Mouse (Mus musculus) limb, embryonic 10.5 days (tissue): ENCODE measurements around the gene Wdr59. TPM values are rescaled to one million over a fixed set of nuclear protein-coding genes. Genes with fewer than 3 reads are reported as not detected.
"Not testable (repeated sequence)": the region's sequence is repeated elsewhere in the genome, so short reads cannot be mapped to it uniquely, and the experiment has no call there.

Experiments used
- DNase-seq: peaks from one replicate; pipeline ENCODE4 v3.0.0-alpha.2; 2017; ENCODE audit warnings: low spot score
- H3K27ac ChIP-seq: fragments of 300-500 bp; sonication (generic); 2 replicates; pipeline ENCODE4 v1.5.1; 2016; ENCODE audit warnings: mild to moderate bottlenecking
- H3K27me3 ChIP-seq: fragments of 300-500 bp; sonication (generic); 2 replicates; pipeline ENCODE4 v1.6.1; 2016; ENCODE audit warnings: low read depth, mild to moderate bottlenecking; ENCODE audit not compliant: poor library complexity, severe bottlenecking
- H3K36me3 ChIP-seq: fragments of 300-500 bp; sonication (generic); 2 replicates; pipeline ENCODE4 v1.6.1; 2016; ENCODE audit warnings: mild to moderate bottlenecking, moderate library complexity
- H3K4me1 ChIP-seq: fragments of 300-500 bp; sonication (generic); 2 replicates; pipeline ENCODE4 v1.6.1; 2016
- H3K4me3 ChIP-seq: fragments of 300-500 bp; sonication (generic); 2 replicates; pipeline ENCODE4 v1.5.1; 2016; ENCODE audit warnings: mild to moderate bottlenecking, moderate library complexity
- H3K9me3 ChIP-seq: fragments of 300-500 bp; sonication (generic); replicated peaks from 2 replicates; pipeline ENCODE4 v1.6.1; 2016; ENCODE audit warnings: mild to moderate bottlenecking
- WGBS: fragments of 180-500 bp; shearing (Covaris S2); methylation state at CpG from one replicate; pipeline ENCODE4 v1.1.7; 2016; 5-methylcytosine and 5-hydroxymethylcytosine counted together
- polyA plus RNA-seq: library from polyadenylated mRNA; unstranded; fragments of >200 nt; fragmentation: Nextera tagmentation; extraction: Ambion mirVana; gene quantifications from 2 replicates; pipeline ENCODE4 v1.2.1, GENCODE M21; 2016

Wdr59 gene
- polyA plus RNA-seq, 1 experiment from 2014 or later, result 6.4 TPM

DNA sequence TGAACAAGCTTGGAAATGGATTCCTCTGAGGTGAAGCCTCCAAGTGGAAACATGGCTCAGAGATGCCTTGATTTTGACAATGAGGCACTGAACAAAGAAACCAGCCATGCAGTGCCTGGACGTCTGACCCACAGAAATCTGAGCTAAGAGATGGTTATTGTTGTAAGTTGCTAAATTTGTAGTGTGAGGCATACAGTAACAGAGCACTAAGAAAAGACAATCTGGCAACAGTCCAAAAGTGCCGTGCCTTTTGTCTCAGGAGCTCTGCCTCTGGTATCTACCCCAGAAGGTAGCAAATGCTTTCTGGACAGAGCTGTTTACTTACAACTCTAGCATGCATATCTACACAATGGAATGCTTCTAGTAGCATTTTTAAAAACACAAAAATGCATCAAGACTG is 13.3 kb downstream of the Wdr59 start:
- Histone ChIP-seq H3K36me3 (peaks cover 11% of the 10 kb centered on the region), H3K9me3 (no peaks in the 10 kb centered on the region), H3K27me3 (no peaks in the 10 kb centered on the region), H3K4me3 (no peak overlapping the region), H3K4me1 (no peaks in the 10 kb centered on the region), H3K27ac (no peak overlapping the region)
- DNase-seq, result no peak
- WGBS, result 88% methylated on average over 2 of the region's 2 CpGs

GRCm38 (mm10) chr8:111501724-111502464 is 20.0 kb downstream of the Wdr59 start:
- no peak overlapping the region for H3K4me3 ChIP-seq
- H3K4me1 ChIP-seq, result no peaks in the 10 kb centered on the region
- H3K27ac ChIP-seq, result no peak overlapping the region
- no peaks in the 10 kb centered on the region for H3K27me3 ChIP-seq
- no peak for DNase-seq
- peaks cover 48% of the 10 kb centered on the region for H3K36me3 ChIP-seq
- H3K9me3 ChIP-seq, result no peaks in the 10 kb centered on the region
- WGBS, result 73% methylated on average over 11 of the region's 11 CpGs

- not testable (repeated sequence) for H3K4me3 ChIP-seq, H3K27me3 ChIP-seq, DNase-seq, H3K9me3 ChIP-seq, H3K27ac ChIP-seq, H3K4me1 ChIP-seq
- WGBS, result 92% methylated on average over 6 of the region's 6 CpGs
- peaks cover 63% of the 10 kb centered on the region for H3K36me3 ChIP-seq
Measured at GRCm38 (mm10) chr8:111498249-111498648, 23.6 kb downstream of the Wdr59 start.

DNA sequence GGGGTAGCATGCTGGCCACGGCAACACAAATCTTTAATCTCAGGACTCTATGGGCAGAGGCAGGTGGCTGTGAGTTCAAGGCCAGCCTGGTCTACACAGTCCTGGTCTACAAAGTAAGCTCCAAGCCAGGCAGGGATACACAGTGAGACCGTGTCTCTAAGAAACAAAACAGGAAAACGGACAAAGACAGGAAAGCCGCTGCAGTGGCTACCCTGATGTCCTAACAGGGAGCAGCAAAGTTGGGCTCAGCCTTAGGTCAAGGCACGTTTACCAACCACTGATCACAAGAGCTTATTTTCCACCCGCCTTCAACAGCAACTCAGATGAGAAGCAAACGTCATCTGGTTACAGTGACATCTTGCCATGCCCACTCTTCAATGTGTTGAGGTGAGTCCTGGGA is 25.6 kb downstream of the Wdr59 start:
- WGBS, result 90% methylated on average over 7 of the region's 7 CpGs
- Histone ChIP-seq H3K36me3 (peaks cover 66% of the 10 kb centered on the region), H3K27ac (no peak overlapping the region), H3K4me3 (no peak overlapping the region), H3K9me3 (no peaks in the 10 kb centered on the region), H3K4me1 (no peaks in the 10 kb centered on the region), H3K27me3 (no peaks in the 10 kb centered on the region)
- no peak for DNase-seq

GRCm38 (mm10) chr8:111493176-111493575 is 28.7 kb downstream of the Wdr59 start:
- H3K4me3 ChIP-seq, result no peak overlapping the region
- no peaks in the 10 kb centered on the region for H3K4me1 ChIP-seq
- no peak overlapping the region for H3K27ac ChIP-seq
- peaks cover 48% of the 10 kb centered on the region for H3K36me3 ChIP-seq
- WGBS, result 96% methylated on average over 3 of the region's 3 CpGs
- DNase-seq, result no peak
- H3K27me3 ChIP-seq, result no peaks in the 10 kb centered on the region
- H3K9me3 ChIP-seq, result no peaks in the 10 kb centered on the region

GRCm38 (mm10) chr8:111492508-111492907 is 29.4 kb downstream of the Wdr59 start:
- no peak for DNase-seq
- H3K9me3 ChIP-seq, result no peaks in the 10 kb centered on the region
- 95% methylated on average over 9 of the region's 9 CpGs for WGBS
- H3K4me1 ChIP-seq, result no peaks in the 10 kb centered on the region
- no peak overlapping the region for H3K27ac ChIP-seq
- peaks cover 42% of the 10 kb centered on the region for H3K36me3 ChIP-seq
- H3K4me3 ChIP-seq, result no peak overlapping the region
- no peaks in the 10 kb centered on the region for H3K27me3 ChIP-seq

GRCm38 (mm10) chr8:111491191-111491590 is 30.7 kb downstream of the Wdr59 start:
- 85% methylated on average over 7 of the region's 7 CpGs for WGBS
- H3K4me1 ChIP-seq, result no peaks in the 10 kb centered on the region
- peaks cover 41% of the 10 kb centered on the region for H3K36me3 ChIP-seq
- H3K27me3 ChIP-seq, result no peaks in the 10 kb centered on the region
- no peaks in the 10 kb centered on the region for H3K9me3 ChIP-seq
- DNase-seq, result no peak
- H3K4me3 ChIP-seq, result no peak overlapping the region
- no peak overlapping the region for H3K27ac ChIP-seq

DNA sequence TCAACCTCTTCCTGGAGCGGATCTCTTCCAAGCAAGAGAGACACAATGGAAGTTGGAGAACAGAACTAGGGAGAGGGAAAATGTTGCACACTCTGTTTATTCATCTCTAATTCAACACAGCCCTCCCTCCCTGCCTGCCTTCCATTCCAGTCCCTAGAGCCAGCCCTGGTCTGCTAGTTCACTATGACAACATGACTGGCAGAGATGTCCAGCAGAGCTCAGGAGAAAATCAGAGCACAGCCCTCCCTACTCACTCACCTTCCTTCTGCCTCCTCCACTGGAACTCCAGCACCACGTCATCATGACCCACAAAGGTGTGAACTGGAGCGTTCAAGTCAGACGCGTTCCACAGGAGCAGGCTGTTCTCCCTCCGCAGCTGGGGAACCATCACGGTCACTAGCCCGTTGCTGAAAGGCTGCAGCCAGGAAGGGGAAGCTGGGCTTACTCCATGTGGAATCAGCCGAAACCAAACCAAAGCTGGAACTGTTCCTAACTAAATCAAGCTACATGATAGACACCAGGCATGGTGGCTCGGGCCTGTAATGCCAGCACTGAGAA is 31.8 kb downstream of the Wdr59 start:
- Histone ChIP-seq H3K27me3 (no peaks in the 10 kb centered on the region), H3K4me1 (no peaks in the 10 kb centered on the region), H3K9me3 (no peaks in the 10 kb centered on the region), H3K4me3 (no peak overlapping the region), H3K36me3 (peaks cover 36% of the 10 kb centered on the region), H3K27ac (no peak overlapping the region)
- no peak for DNase-seq
- 89% methylated on average over 10 of the region's 10 CpGs for WGBS

DNA sequence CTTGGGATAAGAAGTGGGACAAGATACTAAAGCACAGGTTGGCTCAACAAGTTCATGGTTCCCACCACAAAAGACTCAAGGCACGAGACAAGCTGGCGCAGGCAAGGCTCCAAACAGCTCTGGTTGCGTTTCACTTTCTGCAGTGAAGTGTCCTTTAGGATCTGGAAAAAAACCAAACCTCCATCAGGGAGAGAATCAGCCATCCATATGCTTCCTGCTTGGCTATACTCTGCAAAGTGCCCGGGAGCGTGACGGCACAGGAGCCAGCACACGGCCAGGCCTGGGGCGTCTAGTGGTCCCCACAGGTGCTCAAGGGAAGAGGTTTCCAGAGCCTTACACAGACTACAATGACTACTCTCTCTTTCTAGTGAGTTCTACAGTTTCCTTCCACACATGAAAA is 41.2 kb downstream of the Wdr59 start:
- H3K4me3 ChIP-seq, result no peak overlapping the region
- DNase-seq, result no peak
- peaks cover 71% of the 10 kb centered on the region for H3K36me3 ChIP-seq
- H3K4me1 ChIP-seq, result no peaks in the 10 kb centered on the region
- WGBS, result 95% methylated on average over 8 of the region's 8 CpGs
- H3K27ac ChIP-seq, result no peak overlapping the region
- H3K27me3 ChIP-seq, result no peaks in the 10 kb centered on the region
- H3K9me3 ChIP-seq, result no peaks in the 10 kb centered on the region

- 94% methylated on average over 5 of the region's 5 CpGs for WGBS
- peaks cover 53% of the 10 kb centered on the region for H3K36me3 ChIP-seq
- H3K27ac ChIP-seq, result no peak overlapping the region
- H3K9me3 ChIP-seq, result no peaks in the 10 kb centered on the region
- H3K4me3 ChIP-seq, result no peak overlapping the region
- no peaks in the 10 kb centered on the region for H3K27me3 ChIP-seq
- no peaks in the 10 kb centered on the region for H3K4me1 ChIP-seq
- DNase-seq, result no peak
Measured at GRCm38 (mm10) chr8:111477761-111478465, 44.0 kb downstream of the Wdr59 start.

- peaks cover 35% of the 10 kb centered on the region for H3K36me3 ChIP-seq
- no peak for DNase-seq
- H3K27ac ChIP-seq, result no peak overlapping the region
- 92% methylated on average over 12 of the region's 12 CpGs for WGBS
- H3K4me1 ChIP-seq, result no peaks in the 10 kb centered on the region
- H3K27me3 ChIP-seq, result no peaks in the 10 kb centered on the region
- no peaks in the 10 kb centered on the region for H3K9me3 ChIP-seq
- no peak overlapping the region for H3K4me3 ChIP-seq
Measured at GRCm38 (mm10) chr8:111471526-111472081, 50.3 kb downstream of the Wdr59 start.

GRCm38 (mm10) chr8:111469013-111469412 is 52.9 kb downstream of the Wdr59 start:
- Histone ChIP-seq H3K4me1 (no peaks in the 10 kb centered on the region), H3K36me3 (peaks cover 35% of the 10 kb centered on the region), H3K4me3 (no peak overlapping the region), H3K9me3 (no peaks in the 10 kb centered on the region), H3K27me3 (no peaks in the 10 kb centered on the region), H3K27ac (no peak overlapping the region)
- WGBS, result 88% methylated on average over 6 of the region's 6 CpGs
- DNase-seq, result no peak

DNA sequence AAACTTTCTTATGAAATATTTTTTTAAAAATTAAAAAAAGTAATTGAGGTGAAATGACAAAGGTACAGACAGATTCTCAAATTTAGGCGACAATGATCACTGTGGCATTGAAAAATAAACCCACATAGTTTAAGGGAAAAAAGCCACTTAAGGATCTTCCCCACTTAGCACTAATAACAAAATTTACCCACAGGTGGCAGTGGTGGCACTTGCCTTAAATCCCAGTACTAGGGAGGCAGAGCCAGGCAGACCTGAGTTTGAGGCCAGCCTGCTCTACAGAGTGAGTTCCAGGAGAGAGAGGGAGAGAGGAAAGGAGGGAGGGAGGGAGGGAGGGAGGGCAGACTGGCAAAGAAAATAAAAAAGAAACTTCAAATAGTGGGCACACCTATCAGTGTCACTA is 56.6 kb downstream of the Wdr59 start:
- WGBS, result 95% methylated on average over 1 of the region's 1 CpGs
- Histone ChIP-seq H3K27me3 (no peaks in the 10 kb centered on the region), H3K4me3 (no peak overlapping the region), H3K9me3 (no peaks in the 10 kb centered on the region), H3K36me3 (peaks cover 36% of the 10 kb centered on the region), H3K27ac (no peak overlapping the region), H3K4me1 (no peaks in the 10 kb centered on the region)
- no peak for DNase-seq
